Mouse (Mus musculus) lung, postnatal 4 days (tissue): ENCODE measurements at regions not wholly inside any gene's neighbourhood (a gene's known extent, or its start where the extent isn't known, plus 50 kb on each side); places are given as distances from the start of the nearest gene placed in this dataset.
A peak's percentile ranks its signal among the peaks of the same experiment; 100 is the strongest.
"Not testable (repeated sequence)": the region's sequence is repeated elsewhere in the genome, so short reads cannot be mapped to it uniquely, and the experiment has no call there.

Source experiments
- DNase-seq, 2 experiments: peaks; one replicate each; pipeline ENCODE4 v3.0.0; 2021

- DNase-seq, result no peak
Observed at GRCm38 (mm10) chr15:32749971-32750370, 505.4 kb downstream of the Sema5a start.

GRCm38 (mm10) chr15:32751991-32752390, 507.4 kb downstream of the Sema5a start:
- no peak for DNase-seq

- no peak for DNase-seq
Observed at GRCm38 (mm10) chr15:32760141-32760540, 515.5 kb downstream of the Sema5a start.

- peak in 1 of 2 experiments; percentile 6 for DNase-seq
Observed at GRCm38 (mm10) chr15:32766011-32766701, 521.5 kb downstream of the Sema5a start.

- no peak for DNase-seq
Observed at GRCm38 (mm10) chr15:32766746-32767471, 522.3 kb downstream of the Sema5a start.

- DNase-seq, result not testable (repeated sequence)
Observed at GRCm38 (mm10) chr15:32778226-32778598, 533.6 kb downstream of the Sema5a start.

- DNase-seq, result peak; percentile 83 to 92
Observed at GRCm38 (mm10) chr15:32778599-32779273, 534.1 kb downstream of the Sema5a start.

GRCm38 (mm10) chr15:32779274-32779615, 534.6 kb downstream of the Sema5a start:
- DNase-seq, result not testable (repeated sequence)

GRCm38 (mm10) chr15:32781609-32782008, 537.0 kb downstream of the Sema5a start:
- not testable (repeated sequence) for DNase-seq

- no peak for DNase-seq
Observed at GRCm38 (mm10) chr15:32799222-32799621, 554.6 kb downstream of the Sema5a start.

GRCm38 (mm10) chr15:32810849-32811632, 566.4 kb downstream of the Sema5a start:
- no peak for DNase-seq

GRCm38 (mm10) chr15:32839966-32840365, 595.4 kb downstream of the Sema5a start:
- no peak for DNase-seq
